Mouse (Mus musculus): ENCODE results near the gene Pkp4. TPM values are rescaled to one million over a fixed set of nuclear protein-coding genes. Genes with fewer than 3 reads are reported as not detected.

Pkp4 gene
- total RNA-seq, 1 experiment: 54.3 TPM

DNA sequence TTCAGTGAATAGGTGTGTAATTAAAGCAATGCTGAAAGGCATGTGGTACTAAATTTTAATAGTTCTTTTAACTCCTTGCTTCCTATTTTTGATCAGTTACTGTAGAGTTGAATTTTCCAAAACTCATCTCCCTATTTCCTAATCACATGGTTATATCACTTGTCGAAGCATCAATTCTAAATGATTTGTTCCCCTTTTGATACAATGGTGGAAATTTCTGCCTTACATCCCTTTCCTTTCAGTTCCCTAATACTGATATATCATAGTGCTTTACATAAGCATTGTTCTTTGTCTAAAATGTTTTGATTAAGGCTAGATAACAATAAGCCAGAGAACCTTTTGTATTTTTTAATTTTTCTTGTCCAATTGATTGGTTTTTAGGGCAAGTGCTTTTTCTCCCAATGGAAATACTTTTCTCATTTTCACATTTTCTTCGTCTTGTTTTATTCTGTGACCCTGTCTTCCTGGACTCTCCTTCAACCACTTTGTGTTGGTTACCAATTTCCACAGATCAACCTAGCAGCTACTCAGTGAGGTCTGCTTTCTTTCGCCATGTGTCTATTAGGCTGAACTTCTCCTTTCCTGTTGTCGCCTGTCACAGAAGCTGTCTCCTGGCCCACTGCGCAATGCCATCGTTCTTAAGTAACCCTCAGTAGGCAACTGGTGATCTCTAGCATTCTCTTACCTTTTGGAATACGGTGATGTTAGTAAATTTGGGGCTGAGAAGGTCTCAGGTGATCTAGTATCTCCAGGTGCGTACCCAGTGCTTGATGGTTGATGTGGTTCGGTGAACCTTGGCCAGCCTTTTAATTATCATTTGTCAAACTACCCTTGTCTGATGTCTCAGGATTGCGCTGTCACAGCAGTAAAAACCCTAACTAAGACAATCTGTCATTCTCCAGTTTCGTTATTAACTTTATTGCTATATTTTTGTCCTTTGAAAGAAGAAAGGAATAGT lies 23.7 kb downstream of the Pkp4 start:
- TF ChIP-seq ZNF384 (IDR thresholded peaks at IDR 0.05; ENCODE audit: low read depth, low read length) (no peak), MAFK (IDR thresholded peaks at IDR 0.05; ENCODE audit: insufficient read depth, low read depth, low read length) (no peak), CHD2 (IDR thresholded peaks at IDR 0.05; ENCODE audit: low read depth, low read length) (no peak), HCFC1 (IDR thresholded peaks at IDR 0.05; ENCODE audit: borderline replicate concordance, insufficient read depth, low read length) (no peak), ZC3H11A (IDR thresholded peaks at IDR 0.05; ENCODE audit: borderline replicate concordance, low read depth, low read length) (no peak)
- no peak for DNase-seq (ENCODE audit: low read depth, low spot score)

DNA sequence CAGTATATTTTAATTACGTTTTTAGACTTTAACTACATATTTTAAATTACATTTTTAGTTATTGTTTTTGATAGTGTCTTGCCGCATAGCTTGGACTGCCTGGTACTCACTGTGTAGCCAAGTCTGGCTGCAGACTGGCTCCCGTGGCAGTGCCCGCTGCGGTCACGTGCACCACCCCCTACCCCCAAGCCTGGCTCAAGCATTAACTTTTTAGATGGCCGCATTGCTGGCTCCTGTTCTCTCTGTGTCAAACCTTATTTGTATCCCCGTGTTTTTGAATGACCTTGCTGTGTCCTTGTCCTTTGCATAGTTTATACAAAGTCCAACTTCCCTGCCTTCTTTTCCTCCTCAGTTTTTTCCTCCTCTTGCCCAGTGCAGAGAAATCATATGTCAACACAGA lies 25.5 kb downstream of the Pkp4 start:
- H3K4me1 ChIP-seq (ENCODE audit: control insufficient read depth in 2 of 2, insufficient read depth in 2 of 2, low read length in 2 of 2, poor library complexity in 1 of 2): peaks cover 7 to 12% of the 10 kb centered on the region in 2 experiments; a peak in 3 of 4 replicates
- peaks cover 8% of the 10 kb centered on the region; the same call in 1 of the 2 replicates for H3K36me3 ChIP-seq (ENCODE audit: control insufficient read depth, insufficient read depth, low read length, poor library complexity, severe bottlenecking)
- TF ChIP-seq ZNF384 (IDR thresholded peaks at IDR 0.05; ENCODE audit: low read depth, low read length) (no peak), MAFK (IDR thresholded peaks at IDR 0.05; ENCODE audit: insufficient read depth, low read depth, low read length) (no peak)
- no peak overlapping the region for H3K27ac ChIP-seq (ENCODE audit: insufficient read depth, low read depth, low read length, poor library complexity, severe bottlenecking)
- in situ Hi-C loops (cut with MboI; ENCODE audit: low sequenced_read_pairs in 2 of 2, unreplicated experiment in 2 of 2): no loop called here
- no peak overlapping the region for H3K4me3 ChIP-seq (ENCODE audit: insufficient read depth in 1 of 2, low read depth in 1 of 2, low read length in 2 of 2, poor library complexity in 1 of 2, severe bottlenecking in 1 of 2)
- no peaks in the 10 kb centered on the region for H3K9me3 ChIP-seq (ENCODE audit: control insufficient read depth, insufficient read depth, low read depth, low read length)
- no peak overlapping the region for H3K9ac ChIP-seq (ENCODE audit: insufficient read depth, low read depth, low read length, poor library complexity, severe bottlenecking)
- no peak for DNase-seq (ENCODE audit: low read depth, low spot score)

More for the DNA sequence above, 23.7 kb downstream of the Pkp4 start:
- no peak overlapping the region for H3K4me3 ChIP-seq (ENCODE audit: insufficient read depth in 1 of 2, low read depth in 1 of 2, low read length in 2 of 2, poor library complexity in 1 of 2, severe bottlenecking in 1 of 2)
- no peaks in the 10 kb centered on the region for H3K9me3 ChIP-seq (ENCODE audit: control insufficient read depth, insufficient read depth, low read depth, low read length)
- peaks cover 11 to 19% of the 10 kb centered on the region in 2 experiments; a peak in 3 of 4 replicates for H3K4me1 ChIP-seq (ENCODE audit: control insufficient read depth in 2 of 2, insufficient read depth in 2 of 2, low read length in 2 of 2, poor library complexity in 1 of 2)
- in situ Hi-C loops (cut with MboI; ENCODE audit: low sequenced_read_pairs in 2 of 2, unreplicated experiment in 2 of 2): no loop called here
- H3K36me3 ChIP-seq (ENCODE audit: control insufficient read depth, insufficient read depth, low read length, poor library complexity, severe bottlenecking): peaks cover 6% of the 10 kb centered on the region; the same call in 1 of the 2 replicates
- no peak overlapping the region for H3K27ac ChIP-seq (ENCODE audit: insufficient read depth, low read depth, low read length, poor library complexity, severe bottlenecking)
- no peak overlapping the region for H3K9ac ChIP-seq (ENCODE audit: insufficient read depth, low read depth, low read length, poor library complexity, severe bottlenecking)

DNA sequence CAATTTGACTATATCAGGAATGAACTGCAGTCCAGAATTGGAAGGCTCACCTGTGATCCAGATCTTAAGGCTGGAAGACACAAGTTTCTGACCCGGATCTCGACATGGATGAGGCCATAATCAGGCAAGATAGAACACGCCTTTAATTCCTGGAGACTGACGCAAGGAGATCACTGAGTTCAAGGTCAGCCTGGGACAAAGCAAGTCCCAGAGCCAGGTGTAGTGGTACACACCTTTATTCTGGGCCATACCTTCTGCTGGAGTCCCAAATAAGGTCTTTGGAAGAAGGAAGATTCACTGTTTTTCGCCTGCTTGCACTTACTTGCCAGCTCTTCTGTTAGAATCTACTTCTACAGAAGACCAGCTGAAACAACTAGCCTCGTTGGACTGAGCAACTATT lies 26.3 kb downstream of the Pkp4 start:
- Histone ChIP-seq H3K27ac (ENCODE audit: insufficient read depth, low read depth, low read length, poor library complexity, severe bottlenecking) (no peak overlapping the region), H3K36me3 (ENCODE audit: control insufficient read depth, insufficient read depth, low read length, poor library complexity, severe bottlenecking) (peaks cover 13% of the 10 kb centered on the region; the same call in 1 of the 2 replicates), H3K4me1 (ENCODE audit: control insufficient read depth in 2 of 2, insufficient read depth in 2 of 2, low read length in 2 of 2, poor library complexity in 1 of 2) (peaks cover 6 to 7% of the 10 kb centered on the region in 2 experiments; a peak in 3 of 4 replicates), H3K9me3 (ENCODE audit: control insufficient read depth, insufficient read depth, low read depth, low read length) (no peaks in the 10 kb centered on the region), H3K9ac (ENCODE audit: insufficient read depth, low read depth, low read length, poor library complexity, severe bottlenecking) (no peak overlapping the region), H3K4me3 (ENCODE audit: insufficient read depth in 1 of 2, low read depth in 1 of 2, low read length in 2 of 2, poor library complexity in 1 of 2, severe bottlenecking in 1 of 2) (no peak overlapping the region)
- TF ChIP-seq ZC3H11A (IDR thresholded peaks at IDR 0.05; ENCODE audit: borderline replicate concordance, low read depth, low read length) (no peak), CHD2 (IDR thresholded peaks at IDR 0.05; ENCODE audit: low read depth, low read length) (no peak), MAFK (IDR thresholded peaks at IDR 0.05; ENCODE audit: insufficient read depth, low read depth, low read length) (no peak), HCFC1 (IDR thresholded peaks at IDR 0.05; ENCODE audit: borderline replicate concordance, insufficient read depth, low read length) (no peak), ZNF384 (IDR thresholded peaks at IDR 0.05; ENCODE audit: low read depth, low read length) (no peak)
- no peak for DNase-seq (ENCODE audit: low read depth, low spot score)
- in situ Hi-C loops (cut with MboI; ENCODE audit: low sequenced_read_pairs in 2 of 2, unreplicated experiment in 2 of 2): no loop called here

DNA sequence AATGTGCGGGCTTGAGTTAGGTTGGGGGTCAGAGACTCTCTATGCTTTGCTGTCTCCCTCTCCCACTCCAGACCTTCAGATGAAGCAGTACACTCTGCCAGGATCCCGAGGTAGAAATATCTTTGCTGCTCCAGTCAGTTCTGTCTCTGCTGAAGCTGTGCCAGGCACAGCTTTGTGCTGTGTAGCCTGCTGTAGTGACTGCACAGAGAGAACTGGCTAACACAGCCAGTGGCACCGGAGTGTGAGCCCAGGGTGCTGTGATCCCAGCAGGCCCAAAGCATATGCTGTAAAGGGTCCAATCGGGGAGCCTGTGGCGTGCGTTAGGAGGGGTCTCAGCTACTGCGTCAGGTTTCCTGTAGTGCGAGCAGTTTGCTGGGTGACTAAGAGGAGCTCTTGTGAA lies 27.7 kb downstream of the Pkp4 start:
- in situ Hi-C loops (cut with MboI; ENCODE audit: low sequenced_read_pairs in 2 of 2, unreplicated experiment in 2 of 2): no loop called here
- Histone ChIP-seq H3K4me3 (ENCODE audit: insufficient read depth in 1 of 2, low read depth in 1 of 2, low read length in 2 of 2, poor library complexity in 1 of 2, severe bottlenecking in 1 of 2) (no peak overlapping the region), H3K9me3 (ENCODE audit: control insufficient read depth, insufficient read depth, low read depth, low read length) (no peaks in the 10 kb centered on the region), H3K4me1 (ENCODE audit: control insufficient read depth in 2 of 2, insufficient read depth in 2 of 2, low read length in 2 of 2, poor library complexity in 1 of 2) (peaks cover 3 to 7% of the 10 kb centered on the region in 2 experiments; a peak in 3 of 4 replicates), H3K36me3 (ENCODE audit: control insufficient read depth, insufficient read depth, low read length, poor library complexity, severe bottlenecking) (peaks cover 13% of the 10 kb centered on the region; the same call in 1 of the 2 replicates), H3K27ac (ENCODE audit: insufficient read depth, low read depth, low read length, poor library complexity, severe bottlenecking) (no peak overlapping the region), H3K9ac (ENCODE audit: insufficient read depth, low read depth, low read length, poor library complexity, severe bottlenecking) (no peak overlapping the region)
- no peak for TF ChIP-seq CHD2 (IDR thresholded peaks at IDR 0.05; ENCODE audit: low read depth, low read length)
- TF ChIP-seq MAFK (IDR thresholded peaks at IDR 0.05; ENCODE audit: insufficient read depth, low read depth, low read length): no peak
- TF ChIP-seq ZNF384 (IDR thresholded peaks at IDR 0.05; ENCODE audit: low read depth, low read length): no peak
- no peak for TF ChIP-seq ZC3H11A (IDR thresholded peaks at IDR 0.05; ENCODE audit: borderline replicate concordance, low read depth, low read length)
- no peak for TF ChIP-seq HCFC1 (IDR thresholded peaks at IDR 0.05; ENCODE audit: borderline replicate concordance, insufficient read depth, low read length)
- no peak for DNase-seq (ENCODE audit: low read depth, low spot score)

Measured in ES-E14 (cell line).